Mouse (Mus musculus) cerebellum, adult 9-10 months (tissue): ENCODE results near the gene Fam136a.
"Not testable (repeated sequence)": the region's sequence is repeated elsewhere in the genome, so short reads cannot be mapped to it uniquely, and the experiment has no call there.

Experiments used
- DNase-seq: peaks from one replicate; pipeline ENCODE4 v3.0.0; 2022

The Fam136a gene

GRCm38 (mm10) chr6:86368479-86368878, 3.0 kb downstream of the Fam136a start:
- peak; percentile 34 for DNase-seq

- peak; percentile 40 for DNase-seq
Observed at GRCm38 (mm10) chr6:86370093-86370713, 4.8 kb downstream of the Fam136a start.

DNA sequence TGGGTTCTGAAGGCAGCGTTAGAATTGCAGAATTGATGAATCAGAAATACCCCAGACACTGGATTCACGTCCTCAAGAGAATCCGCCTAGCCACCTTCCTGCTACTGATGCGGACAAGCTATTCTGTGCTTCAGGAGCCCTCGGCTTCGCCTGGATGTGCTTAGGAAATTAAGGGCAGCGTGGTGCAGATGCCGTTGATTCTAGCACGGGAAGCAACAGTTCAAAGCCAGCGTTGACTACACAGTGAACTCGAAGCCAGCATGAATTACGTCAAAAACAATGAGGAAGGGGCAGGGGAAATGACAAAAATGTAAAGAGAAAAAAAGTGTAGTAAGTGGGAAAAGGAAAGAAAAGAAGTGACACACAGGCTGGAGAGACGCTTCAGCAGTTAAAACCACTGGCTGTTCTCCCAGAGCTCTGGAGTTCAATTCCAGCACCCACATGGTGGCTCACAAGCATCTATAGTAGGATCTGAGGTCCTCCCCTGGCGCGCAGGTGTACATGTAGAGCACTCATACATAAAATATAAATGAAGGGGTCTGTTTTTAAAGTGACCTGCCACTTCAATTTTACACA, 5.4 kb downstream of the Fam136a start, which contains the start of gene Snrpg:
Snrpg (plus strand) TSS at position 541 of the 576 bp plus-strand sequence.
- DNase-seq: no peak

- DNase-seq: peak; percentile 97
Observed at GRCm38 (mm10) chr6:86371340-86371911, 6.0 kb downstream of the Fam136a start.

DNA sequence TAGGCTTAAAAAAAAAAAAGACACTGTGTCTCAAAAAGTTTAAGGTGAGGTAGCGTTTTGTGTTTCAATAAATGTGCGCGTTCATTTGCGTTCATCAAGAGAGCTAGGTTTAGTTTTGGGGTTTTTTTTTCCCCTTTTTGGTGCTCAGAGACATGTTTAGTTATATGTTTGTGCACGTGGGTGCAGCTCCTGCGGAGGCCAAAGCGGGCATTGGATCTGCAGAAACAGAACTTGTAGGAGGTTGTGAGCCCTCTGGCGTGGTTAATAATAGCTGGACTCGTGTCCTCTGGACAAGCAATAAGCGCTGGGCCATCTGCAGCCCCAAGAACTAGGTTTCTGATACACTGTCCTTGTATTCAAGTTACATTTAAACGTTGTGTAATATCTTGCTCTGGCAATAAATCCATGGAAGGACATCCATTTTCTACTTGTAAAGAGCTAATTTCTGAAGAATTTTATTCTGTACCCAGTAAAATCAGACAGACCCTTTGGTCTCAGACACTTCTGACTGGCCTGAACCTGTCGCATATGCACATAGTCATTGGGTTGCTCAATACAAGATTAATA, 6.6 kb downstream of the Fam136a start:
- peak; percentile 36 for DNase-seq

DNA sequence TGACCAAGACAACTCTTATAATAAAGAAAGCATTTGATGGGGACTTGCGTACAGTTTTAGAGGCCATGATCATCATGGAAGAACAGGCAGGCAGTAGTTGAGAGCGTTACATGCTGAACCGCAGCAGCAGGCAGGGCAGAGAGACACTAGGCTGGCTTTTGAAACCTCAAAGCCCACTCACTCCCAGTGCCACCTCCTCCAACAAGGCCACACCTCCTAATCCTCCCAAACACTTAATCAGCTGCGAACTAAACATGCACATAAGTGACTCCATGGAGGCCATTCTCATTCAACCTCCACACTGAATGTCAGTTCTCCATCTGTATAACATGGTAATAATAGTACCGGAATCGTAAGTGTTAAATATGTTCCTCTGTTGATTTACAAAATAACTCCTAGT, 8.1 kb downstream of the Fam136a start:
- no peak for DNase-seq

GRCm38 (mm10) chr6:86378341-86378740, 12.9 kb downstream of the Fam136a start:
- DNase-seq: no peak

DNA sequence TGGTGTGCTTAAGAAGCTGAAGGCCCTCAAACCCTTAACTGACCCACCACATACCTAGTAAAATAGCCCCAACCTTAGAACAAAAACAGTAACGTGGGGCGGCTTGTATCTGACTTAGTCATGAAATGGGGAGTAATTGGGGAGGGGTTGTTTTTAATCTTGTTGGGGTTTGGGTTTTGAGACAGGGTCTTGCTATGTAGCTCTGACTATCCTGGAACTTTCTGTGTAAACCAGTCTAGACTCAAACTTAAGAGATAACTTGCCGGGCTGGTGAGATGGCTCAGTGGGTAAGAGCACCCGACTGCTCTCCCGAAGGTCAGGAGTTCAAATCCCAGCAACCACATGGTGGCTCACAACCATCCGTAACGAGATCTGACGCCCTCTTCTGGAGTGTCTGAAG, 14.7 kb downstream of the Fam136a start:
- not testable (repeated sequence) for DNase-seq

- no peak for DNase-seq
Observed at GRCm38 (mm10) chr6:86382551-86382950, 17.1 kb downstream of the Fam136a start.

DNA sequence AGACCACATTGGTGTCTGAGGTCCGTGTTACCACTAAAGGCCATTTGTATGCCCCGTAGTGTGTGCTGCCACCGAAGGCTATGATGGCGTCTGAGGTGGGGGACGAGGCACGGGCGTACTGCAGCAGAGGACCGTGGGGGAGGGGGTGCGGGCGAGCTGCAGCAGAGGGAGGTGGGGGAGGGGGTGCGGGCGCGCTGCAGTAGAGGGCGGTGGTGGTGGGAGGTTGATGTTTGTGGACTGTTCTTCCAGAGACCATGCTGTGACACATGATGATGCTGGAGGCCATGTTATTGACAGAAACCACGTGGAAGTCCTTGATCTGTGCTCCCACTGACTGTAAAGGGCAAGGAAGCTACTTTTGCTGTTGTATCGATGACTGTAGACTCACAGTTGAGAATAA, 17.9 kb downstream of the Fam136a start:
- no peak for DNase-seq

DNA sequence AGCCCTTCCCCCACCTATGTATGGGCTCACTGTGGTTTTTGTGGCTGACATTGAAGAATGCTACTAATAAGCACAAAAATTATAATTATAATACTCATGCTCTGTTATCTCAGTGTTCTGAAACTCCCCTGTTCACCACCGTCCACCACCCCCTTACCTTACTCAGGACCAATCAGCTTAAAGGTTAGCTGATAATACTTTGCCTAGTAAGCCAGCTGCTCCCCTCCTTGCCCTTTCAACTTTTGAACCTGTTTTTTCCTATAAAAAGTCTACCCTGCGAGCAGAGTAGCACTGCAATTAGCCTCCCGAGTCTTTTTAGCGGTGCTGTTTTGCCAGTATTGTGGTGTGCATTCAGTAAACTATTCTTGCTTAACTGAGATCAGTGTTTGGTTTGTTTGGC, 19.2 kb downstream of the Fam136a start:
- no peak for DNase-seq

GRCm38 (mm10) chr6:86385362-86386104, 20.1 kb downstream of the Fam136a start:
- no peak for DNase-seq

- DNase-seq: no peak
Observed at GRCm38 (mm10) chr6:86387313-86387712, 21.9 kb downstream of the Fam136a start.

GRCm38 (mm10) chr6:86388461-86388860, 23.0 kb downstream of the Fam136a start:
- DNase-seq: no peak

- no peak for DNase-seq
Observed at GRCm38 (mm10) chr6:86391326-86391725, 25.9 kb downstream of the Fam136a start.

DNA sequence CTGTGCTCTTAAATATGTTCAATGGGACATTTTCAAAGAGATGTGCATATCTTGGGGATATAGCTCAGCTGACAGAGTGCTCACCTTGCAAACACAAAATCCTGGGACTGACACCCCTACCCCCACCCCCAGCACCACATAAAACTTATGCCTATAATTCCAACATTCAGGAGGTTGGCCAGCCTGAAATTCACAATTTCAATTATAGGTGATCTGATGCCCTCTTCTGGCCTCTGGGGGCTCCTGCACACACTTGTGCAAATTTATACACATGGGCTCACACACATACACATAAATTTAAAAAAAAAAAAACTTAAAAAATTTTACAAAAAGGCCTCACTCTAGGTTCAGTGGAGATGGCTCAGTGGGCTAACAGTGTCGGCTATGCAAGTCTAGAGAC, 27.7 kb downstream of the Fam136a start:
- no peak for DNase-seq

DNA sequence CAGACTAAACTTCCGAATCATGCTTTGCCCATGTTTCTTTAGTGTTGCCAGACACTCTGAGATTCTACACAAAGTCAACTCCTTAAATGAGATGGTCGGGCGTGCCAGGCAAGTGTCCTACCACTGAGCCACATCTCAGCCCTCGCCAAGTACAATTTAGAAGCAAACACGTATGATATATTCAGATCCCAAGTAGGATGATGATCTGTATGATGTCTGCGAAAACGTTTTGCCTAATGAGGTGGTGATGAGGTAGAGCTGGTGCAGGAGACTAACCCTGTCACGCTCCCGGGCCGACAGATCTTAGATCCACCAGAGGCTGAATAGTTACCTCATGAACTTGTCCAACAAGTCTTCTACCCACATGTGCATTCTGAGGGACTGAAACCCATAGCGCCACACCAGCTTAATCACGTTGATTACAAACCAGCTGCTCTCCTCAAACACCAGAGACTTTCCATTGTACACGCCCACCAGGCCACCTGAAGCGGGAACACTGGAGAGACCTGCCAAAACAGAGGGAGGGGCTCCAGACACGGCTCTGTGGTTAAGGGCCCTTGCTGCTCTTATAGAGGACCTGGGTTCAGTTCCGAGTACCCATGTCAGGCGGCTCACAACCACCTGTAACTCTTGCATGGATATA, 28.8 kb downstream of the Fam136a start:
- no peak for DNase-seq

DNA sequence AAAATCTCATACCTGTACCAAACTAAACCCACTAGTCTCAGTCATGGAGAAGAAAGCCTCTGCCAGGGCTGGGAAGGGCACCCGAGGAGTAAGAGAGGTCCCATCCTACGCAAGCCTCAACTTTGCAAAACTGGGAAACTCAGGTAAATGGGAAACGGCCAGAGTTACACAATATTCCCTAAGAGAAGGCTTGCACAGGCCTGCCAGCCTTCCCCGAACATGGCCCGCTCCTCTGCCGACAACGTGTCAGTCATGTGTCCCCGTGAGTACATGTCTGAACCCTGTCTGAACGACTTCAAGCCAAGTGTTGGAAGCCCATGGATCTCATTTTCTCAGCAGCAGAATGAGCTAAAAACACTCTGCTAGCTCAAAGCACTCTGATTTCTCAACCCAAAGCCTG, 29.6 kb downstream of the Fam136a start:
- DNase-seq: no peak

GRCm38 (mm10) chr6:86395969-86396368, 30.5 kb downstream of the Fam136a start:
- DNase-seq: no peak

DNA sequence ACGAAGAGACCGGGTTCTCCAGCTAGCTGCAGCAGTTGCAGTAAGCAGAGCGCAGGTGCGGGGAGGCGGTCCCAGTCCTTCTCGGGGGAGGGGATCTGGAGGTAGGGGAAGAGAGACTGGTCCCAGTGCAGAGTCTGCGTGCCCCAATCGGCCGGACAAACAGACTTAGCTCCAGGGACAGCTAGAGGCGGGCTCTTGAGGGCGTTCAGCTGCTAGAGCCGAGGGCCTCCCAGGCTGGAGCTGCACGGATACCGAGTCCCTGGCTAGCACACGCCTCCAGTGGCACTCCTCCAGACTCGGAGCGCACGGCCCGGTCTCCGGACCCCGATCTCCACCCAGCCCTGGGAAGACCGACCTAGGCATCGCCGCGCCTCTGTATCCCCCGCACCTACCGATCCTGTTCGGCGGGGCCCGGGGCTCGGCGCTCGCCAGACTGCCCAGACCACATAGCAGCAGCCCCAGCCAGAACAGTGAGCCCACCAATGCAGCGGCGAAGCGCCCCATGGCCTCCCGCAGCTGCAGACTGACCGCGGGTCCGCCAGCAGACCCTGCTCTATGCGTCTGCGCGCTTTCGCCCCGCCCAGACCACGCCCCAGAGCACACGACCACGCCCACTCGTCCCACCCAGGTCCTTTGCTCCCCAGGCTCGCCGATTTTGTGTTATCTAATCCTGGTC, 31.3 kb downstream of the Fam136a start, which contains the start of gene Pcyox1:
Pcyox1 (minus strand) TSS at position 574 of the 676 bp plus-strand sequence.
- DNase-seq: peak; percentile 89

GRCm38 (mm10) chr6:86397257-86397980, 32.0 kb downstream of the Fam136a start:
- DNase-seq: no peak

GRCm38 (mm10) chr6:86398986-86399385, 33.5 kb downstream of the Fam136a start:
- DNase-seq: no peak
